Mouse (Mus musculus): ENCODE results near the gene Gm20908.
"Not testable (repeated sequence)": the region's sequence is repeated elsewhere in the genome, so short reads cannot be mapped to it uniquely, and the experiment has no call there.

The Gm20908 gene

DNA sequence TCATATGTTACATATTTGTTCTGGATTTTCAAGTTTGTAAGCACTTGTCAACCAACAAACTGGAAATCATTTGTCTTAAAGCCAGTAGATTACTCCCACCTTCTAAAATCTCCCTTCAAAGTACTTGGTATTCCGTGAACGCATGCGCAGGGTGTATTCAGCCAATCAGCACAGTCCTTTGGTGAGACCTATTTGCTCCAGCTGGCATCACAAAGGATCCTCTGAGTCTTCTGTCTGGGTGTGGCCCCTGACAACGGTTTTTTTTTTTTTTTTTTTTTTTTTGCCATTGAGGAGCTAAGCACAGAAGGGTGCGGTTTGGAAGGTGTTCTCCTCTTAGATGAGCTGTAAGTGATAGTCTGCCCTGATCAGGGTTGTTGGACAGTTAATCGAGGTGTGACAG, at the start of gene Gm20908:
Gene Gm20908 (plus strand): TSS at position 301 of the 400 bp plus-strand sequence.
- DNase-seq (ENCODE audit: low read depth, low spot score) = not testable (repeated sequence)

Measured in embryo, embryonic 11.5 days (tissue).